Mouse (Mus musculus) adrenal gland (tissue): ENCODE data around the gene Fancg.

ENCODE experiments used
- intact Hi-C: fragments of 180-260 bp; cut with DNase I; formaldehyde crosslinking; loops from one replicate; pipeline ENCODE4 v1.15.1; 2025
- long read RNA-seq, 2 experiments: library from polyadenylated mRNA; unstranded; transcript quantifications; one replicate each; pipeline ENCODE4 v2.0.0; 2020; ENCODE audit warnings: borderline replicate concordance in 1 of 2; ENCODE audit not compliant: insufficient replicate concordance in 1 of 2

Gene Fancg
- long read RNA-seq, experiment 1, partial matches to known transcripts, result 1 of 2 reads
- long read RNA-seq, experiment 1, other reads (novel, unspliced or antisense), result 1 of 2 reads
- long read RNA-seq, experiment 2, partial matches to known transcripts, result 0 of 1 reads
- long read RNA-seq, experiment 2, other reads (novel, unspliced or antisense), result 0 of 1 reads

DNA sequence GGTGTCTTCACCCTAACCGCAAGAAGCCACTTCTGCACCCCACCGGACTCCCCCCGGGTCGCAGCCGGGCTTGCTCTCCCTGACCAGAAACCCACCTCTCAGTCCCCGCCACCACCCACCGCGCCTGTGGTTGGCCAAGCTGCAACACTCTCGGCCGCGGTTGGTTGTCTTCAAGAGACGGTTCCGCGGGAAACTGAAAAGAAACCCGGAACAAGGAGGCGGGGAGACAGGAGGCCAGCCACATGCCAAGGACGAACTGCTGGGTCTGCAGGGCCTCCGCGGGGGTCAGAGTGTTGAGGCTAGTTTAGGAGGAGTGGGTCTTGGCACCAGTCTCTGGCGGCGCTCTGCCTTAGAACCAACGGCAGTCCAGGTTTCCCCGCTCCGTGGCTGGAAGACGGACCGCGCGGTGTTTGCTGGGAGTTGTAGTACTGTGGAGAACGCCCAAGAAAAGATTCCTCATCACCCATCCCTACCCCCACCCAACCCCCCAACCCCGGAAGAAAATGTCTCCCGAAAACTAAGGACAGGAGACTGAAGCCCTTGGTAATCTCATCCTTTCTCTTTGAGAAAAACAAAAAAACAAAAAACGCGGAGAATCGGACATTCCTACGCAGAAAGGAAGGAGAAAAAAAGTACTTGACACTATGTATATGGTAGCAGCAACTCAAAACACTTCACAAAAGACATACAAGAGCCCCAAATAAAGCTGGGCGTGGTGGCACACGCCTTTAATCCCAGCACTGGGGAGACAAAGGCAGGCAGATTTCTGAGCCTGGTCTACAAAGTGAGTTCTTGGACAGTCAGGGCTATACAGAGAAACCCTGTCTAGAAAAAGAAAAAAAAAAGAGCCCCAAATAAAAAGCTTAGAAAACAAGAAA, at the start of gene Fancg:
TSS of gene Fancg (minus strand) at position 346 of the 878 bp plus-strand sequence.
- intact Hi-C loops, result no loop called here

DNA sequence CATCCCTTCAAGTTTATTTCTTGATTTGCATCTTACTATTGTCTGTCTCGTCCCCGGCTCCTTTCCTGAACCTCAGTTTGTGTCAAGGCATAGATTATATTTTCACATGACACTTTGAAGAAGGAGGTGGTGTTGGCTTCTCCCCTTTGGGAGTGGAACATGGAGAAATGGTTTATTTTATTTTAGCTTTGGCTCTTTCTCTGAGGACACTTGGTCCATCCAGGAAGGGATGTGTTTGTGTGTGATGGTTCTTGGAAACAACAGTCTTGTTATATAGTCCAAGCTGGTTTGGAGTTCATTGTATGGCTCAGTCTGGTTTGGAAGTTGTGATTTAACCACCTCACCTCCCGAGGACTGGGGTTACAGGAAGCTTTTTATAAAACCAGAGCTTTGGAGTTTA, 49.4 kb upstream of the Fancg start:
- intact Hi-C loops, result no loop called here

DNA sequence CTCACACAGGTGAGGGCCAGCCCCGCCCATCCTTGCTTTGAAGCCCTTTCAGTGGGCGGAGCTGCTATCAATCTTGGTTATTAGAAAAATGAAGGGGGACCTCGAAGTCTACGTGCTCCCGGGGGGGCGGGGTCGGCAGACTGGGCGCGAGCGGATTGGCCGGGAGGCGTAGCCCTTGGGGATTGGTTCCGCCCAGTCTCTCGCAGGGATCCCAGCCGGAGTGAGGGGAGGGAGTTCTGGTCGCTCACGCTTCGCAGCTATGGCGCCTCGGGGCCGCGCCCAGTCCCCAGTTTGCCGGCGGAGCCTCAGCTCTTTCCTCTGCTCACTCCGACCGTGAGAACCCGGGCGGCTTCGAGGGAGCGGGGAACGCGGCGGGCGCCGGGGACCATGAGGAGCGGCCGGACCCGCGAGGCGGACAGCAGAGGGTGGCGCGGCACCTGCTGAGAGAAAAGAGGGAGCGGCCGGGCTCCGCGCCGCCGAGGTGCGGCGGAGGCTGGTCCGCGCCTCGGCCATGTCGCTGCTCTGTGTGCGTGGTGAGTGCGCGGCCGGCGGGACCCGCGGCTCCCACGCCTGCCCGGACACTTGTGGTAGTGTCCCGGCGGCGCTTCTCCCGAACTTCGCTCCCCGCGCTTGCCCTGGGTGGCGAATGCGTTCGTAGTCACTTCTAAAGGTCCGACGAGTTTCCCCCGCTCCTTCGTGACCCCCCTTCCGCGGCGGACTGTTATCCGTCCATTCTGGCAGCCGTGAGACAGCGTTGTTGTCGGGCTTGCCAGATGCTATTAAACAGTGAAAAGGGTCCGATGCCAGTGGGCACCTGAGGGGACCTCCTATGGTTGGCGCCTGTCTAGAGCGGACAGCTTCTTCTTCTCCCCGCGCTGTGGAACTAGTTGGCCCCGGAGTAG, 48.7 kb upstream of the Fancg start, which contains the start of gene Unc13b:
TSS of gene Unc13b (plus strand) at position 201 of the 902 bp plus-strand sequence.
- intact Hi-C loops, result no loop called here

DNA sequence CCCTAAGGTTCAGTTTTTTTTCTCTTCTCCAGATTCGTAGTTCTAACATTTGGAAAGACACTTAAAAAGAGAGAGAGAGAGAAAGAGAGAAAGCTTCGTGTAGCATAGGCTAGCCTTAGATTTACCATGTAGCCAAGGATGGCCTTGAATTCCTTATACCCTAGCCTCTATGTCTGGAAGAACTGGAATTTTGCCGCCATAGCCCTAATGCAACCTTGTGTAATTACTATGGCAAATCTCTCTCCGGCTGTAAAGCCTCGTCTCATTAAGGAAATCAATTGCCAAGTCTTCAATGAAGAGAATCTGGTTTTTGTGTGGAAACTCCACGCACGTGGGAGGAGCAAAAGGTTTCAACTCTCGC, 48.1 kb upstream of the Fancg start:
- intact Hi-C loops, result no loop called here

DNA sequence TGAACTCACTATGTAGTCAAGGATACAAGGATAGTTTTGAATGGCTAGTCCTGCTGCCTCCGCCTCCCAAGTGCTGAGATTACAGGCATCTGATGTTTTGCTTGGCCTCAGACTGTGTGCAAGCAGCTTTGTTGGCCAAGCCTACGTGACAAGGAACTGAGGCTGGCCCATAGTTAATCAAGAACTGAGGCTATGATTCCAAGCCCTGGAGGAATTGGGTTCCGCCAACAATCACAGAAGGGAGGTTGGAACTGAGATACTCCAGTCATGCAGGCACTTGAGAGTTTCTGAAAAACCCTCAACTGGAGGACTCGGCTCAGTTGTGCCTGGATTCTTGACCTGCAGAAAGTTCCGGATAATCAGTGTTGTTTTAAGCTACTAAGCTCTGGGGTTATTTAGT, 47.3 kb upstream of the Fancg start:
- intact Hi-C loops, result no loop called here

DNA sequence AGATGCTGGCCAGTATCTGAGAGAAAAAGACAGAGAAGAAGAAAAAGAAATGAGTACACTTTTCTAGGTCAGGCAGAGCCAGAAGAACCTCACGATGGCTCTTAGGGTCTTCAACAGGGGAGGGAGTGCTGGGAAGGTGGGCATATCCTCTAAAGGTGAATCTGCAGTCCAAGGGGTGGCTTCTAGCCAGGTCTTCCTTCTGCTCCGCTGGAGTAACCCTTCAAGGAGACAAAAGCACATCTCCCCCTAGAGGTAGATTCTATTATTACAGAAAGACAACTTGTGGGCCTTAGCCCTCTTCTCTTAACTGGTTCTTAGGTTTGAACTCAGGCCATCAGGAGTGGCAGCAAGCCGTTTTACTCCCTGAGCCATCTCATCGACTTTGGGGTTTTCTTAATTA, 42.3 kb upstream of the Fancg start:
- intact Hi-C loops, result no loop called here

DNA sequence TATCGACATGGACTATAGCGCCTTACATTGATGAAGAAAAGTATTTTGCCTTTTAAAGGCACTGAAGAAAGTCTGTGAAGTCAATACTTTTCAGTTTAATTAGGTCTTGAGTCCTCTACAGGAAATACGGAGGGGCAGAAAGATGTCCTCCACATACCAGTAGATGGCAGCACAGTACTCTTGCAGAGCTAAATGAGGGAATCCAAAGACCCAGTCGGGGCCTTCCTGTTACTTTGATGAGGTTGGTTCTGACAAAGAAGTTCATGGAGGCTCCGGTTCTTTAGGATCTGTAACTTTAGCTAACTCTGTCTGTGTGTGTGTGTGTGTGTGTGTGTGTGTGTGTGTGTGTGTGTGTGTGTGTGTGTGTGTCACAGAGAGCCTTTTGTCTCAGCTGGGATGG, 36.9 kb upstream of the Fancg start:
- intact Hi-C loops, result loop anchor here (5.0 kb wide), 1 partner anchor 65 kb away; no protein-coding TSS in a partner anchor

DNA sequence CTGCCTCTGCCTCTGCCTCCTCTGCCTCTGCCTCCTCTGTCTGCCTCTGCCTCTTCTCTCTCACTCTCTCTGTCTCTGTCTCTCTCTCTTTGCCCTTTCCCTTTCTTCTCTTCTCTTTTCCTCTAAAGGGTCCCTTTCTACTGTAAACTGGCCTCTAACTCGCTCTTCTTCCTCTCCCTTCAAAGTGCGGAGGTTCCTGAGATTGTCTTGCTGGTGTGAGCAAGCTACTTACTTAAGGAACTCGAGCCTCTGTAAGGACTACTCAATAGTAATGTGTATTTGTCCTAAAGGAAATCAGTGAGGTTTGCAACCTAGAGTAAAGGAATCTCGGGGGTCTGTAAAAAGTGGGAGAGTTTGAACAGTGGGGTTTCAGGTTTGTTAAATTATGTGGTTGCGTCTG, 36.3 kb upstream of the Fancg start:
- intact Hi-C loops, result loop anchor here (5.0 kb wide), 1 partner anchor 66 kb away; no protein-coding TSS in a partner anchor

DNA sequence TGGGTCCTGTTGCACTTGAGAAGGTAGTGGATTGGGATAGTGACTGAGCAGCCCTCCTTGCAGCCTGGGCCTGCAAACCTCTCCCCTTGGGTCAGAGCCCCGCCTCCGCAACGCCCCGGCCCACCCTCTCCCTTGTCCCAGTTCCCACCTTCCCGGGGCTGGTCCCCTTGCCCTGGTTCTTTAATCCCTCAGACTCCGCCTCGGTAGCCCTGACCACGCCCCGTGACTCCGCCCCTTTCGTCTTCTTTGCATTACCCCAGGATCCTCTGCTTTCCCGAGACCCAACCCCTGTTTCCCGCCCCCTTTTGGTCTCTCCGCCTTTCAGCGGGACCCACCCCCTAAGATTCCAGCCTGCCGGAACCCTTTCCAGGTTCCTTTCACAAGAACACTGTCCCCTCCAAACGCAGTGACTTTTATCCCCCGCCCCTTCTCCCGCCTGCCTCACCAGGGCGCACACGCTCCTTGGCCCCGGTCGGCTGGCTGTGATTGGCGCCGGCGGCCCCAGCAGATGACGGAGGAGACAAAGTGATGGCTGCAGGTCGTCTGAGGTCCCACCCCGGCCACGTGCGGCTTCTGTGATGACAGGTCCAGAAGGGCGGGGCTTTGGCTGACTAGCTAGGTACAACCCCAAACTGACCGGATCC, 35.5 kb upstream of the Fancg start, which contains the start of gene Fam214b:
TSS of gene Fam214b (minus strand) at position 562 of the 644 bp plus-strand sequence.
- intact Hi-C loops, result loop anchor here (5.0 kb wide), 1 partner anchor 67 kb away; no protein-coding TSS in a partner anchor

DNA sequence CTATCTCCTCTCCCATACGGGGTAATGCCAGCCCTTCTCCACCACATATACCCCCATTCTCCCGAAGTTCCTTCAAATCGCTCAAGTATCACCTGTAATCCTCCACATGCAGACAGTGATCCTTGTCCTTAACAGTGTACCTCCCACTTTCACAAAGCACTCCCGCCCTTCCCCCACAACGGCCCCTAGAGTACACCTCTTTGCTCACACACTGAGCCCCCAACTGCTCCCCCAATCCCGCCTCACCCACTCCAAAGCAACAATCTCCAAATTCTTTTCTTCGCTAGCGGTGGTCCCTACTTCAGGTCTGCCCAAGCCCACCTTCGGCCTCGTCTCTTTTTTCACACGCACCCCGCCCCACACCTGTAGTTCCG, 35.0 kb upstream of the Fancg start:
- intact Hi-C loops, result loop anchor here (5.0 kb wide), 1 partner anchor 67 kb away; no protein-coding TSS in a partner anchor

DNA sequence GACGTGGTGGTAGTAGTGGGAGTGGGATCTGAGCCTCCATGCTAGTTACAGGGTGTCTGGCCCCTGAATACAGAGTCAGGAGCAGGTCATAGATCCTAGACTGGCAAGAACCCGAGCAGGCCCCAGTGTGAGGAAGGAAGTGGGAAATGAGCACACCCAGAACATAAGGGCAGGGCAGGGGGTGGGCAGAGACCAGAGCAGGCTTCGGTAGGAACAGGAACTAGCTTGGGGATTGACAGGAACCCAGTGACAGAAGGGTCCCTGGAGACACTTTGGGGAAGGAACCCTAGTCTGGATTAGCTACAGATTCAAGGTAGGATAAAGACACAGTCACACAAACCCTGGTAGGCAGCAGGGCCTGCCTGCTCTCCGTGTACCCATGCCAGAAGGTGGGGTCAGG, 34.4 kb upstream of the Fancg start:
- intact Hi-C loops, result loop anchor here (5.0 kb wide), 1 partner anchor 68 kb away; no protein-coding TSS in a partner anchor

DNA sequence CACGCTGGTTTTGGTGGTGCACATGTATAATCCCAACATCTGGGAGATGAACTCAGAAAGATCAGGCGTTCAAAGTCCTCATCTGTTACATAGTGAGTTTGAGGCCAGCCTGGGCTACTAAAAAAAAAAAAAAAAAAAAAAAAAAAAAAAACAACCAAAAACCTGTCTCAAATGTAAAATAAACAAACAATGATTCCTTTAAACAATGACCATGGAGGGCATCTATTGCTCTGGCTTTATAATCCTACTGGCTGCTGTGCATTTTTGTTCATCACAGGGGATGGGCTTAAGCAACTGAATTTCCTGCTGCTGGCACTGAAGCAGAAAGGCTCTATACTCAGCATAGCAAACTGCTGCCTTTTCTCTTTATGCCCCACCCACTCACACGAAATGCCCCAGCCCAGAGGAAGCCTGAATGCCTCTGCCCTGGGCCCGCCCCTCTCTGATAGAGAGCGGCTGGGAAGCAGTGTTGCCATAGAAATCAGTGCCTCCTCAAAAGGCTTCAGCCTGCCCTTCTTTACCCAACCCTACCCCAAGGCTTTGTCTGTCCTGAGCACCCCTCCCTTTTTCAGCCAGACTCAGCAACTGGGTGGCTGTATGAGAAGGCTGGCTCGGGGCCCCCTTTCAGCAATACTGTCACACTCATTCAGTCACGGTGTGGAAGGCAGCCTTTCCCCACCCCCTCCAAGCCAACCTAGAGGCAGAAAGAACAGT, 33.5 kb upstream of the Fancg start:
- intact Hi-C loops, result no loop called here

DNA sequence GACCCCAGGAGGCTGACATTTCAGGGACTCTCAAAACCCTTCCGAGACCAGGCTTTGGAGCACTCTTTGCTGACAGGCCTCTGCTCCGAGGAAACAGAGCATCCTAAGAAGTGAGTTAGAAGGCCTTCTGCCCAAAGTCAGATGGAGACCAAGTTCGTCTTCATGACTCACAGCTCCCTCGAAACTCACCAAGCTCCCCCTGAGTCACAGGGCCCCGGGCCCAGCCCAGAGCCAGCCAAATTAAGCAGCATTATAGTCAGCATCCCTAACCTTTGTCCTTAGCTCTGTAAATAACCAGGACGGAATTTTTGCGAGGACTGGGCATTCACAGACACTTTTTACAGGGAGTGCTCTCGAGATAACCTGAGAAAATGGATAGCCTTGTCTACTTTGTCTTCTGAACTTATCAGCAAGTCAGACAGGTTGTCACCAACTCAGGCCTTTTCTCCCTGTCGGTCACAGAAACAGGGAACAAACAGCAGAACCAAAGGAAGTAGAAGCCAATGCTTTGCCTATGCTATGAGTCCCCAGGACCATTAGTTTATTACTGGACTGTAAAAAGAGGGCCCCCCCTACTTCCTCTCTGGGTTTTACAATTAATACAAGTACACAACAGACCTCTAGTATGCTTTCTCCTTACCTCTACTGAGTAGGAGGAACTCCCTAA, 30.7 kb upstream of the Fancg start:
- intact Hi-C loops, result no loop called here

DNA sequence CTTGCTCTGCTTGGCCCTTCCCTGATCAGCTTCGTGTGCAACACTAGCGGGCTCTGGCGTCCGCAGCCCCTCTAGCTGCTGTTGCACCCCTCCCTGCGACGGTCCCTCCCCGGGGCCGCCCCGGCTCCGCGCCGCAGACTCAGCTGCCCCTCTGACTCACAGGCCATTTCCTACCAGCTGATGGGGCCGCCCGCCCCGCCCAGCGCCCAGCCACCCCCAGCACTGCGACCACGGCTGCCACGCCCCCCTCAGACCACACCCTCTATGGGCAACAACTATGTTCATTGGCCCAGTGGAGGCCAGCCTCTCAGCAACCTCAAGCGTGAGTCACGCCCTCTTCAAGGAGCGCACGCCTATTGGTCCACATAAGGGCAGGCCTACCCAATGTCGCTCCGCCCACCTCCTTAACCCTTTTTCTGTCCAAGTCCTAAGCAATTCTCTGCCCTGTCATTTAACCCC, 29.8 kb upstream of the Fancg start:
- intact Hi-C loops, result no loop called here

DNA sequence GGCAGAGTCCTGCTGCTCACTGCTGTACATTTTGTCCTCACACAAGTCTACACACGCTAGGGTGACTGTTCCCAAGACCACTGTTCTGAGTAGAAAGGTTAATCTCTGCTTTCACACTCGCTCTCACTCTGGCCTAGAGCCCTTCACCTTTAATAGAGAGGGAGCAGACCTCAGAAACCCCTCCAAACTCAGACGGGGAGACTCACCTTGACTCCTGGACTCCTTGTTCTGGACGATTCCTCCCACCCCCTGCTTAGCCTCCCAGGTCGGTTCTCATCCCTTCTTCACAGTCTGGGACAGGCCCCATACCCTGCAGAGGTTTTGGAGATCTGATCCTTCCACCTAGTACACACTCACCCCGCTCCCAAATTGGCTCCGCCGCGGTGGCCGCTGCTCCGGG, 29.3 kb upstream of the Fancg start:
- intact Hi-C loops, result no loop called here

DNA sequence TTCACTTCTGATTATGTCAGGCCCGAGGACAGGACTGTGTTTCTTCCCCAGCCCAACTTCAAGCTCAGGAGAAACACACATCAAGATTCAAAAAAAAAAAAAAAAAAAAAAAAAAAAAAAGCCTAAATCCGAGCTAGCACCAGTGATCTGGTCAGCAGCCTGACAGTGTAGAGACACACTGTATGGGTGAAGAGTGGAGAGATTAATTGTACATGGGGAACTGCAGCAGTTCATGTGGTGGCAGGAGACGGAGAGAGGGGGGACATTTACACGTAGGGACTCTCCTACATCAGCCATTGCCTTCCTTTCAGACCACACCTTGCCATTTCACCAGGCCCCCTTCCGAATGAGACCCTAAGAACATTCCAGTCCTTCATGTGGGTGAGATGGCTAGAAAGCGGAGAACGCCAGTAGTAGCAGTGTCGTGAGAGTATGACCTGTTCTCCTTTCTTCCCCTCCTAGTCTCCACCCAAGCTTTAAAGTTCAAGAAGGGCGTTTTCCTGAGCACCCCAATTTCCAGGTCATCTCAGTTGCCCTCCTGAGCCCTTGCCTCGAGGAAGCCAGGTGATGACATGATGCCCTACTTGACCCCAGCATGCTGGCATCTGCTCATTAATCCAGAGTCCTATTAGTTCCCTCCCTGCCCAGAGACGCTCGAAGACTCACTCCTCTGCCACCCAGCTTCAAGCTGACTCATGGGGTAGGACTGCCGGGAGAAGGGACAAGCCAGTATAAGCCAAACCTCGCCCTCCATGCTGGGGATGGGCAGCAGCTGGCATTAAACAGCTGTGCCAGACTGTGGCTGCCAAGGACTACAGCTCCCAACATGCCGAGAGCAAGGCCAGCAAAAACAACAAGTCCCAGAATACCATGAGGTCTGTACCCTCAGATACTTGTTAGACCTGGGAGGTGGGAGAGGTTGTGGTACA, 28.5 kb upstream of the Fancg start:
- intact Hi-C loops, result no loop called here

DNA sequence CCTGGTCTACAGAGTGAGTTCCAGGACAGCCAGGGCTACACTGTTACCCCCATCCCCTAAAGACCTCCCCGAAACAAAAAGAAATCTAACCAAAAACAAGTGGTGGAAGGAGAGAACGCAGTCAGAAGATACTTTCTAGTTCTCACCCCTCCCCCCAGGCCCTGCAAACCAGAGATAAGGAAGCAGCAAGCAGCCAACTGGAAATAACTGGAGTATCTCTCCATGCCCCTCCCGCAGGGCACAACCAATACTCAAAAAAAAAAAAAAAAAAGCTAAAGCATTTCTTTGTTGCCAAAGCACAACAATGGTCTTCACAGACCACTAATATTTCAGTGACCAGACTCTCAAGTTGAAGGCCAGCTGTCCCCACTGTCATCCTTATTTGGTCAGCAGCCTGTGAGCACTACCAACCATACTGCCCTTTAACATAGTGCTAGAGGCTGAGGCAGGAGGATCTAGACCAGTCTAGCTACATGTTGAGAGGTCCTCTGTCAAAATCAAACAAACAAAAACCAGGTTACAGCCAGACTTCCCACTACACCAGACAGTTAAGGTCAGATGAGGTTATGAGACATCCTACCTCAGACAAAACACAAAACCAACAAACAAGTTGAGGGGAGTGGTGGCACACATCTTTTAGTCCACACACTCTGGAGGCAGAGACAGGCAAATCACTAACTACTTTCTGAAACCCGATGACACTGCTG, 27.7 kb upstream of the Fancg start:
- intact Hi-C loops, result no loop called here

DNA sequence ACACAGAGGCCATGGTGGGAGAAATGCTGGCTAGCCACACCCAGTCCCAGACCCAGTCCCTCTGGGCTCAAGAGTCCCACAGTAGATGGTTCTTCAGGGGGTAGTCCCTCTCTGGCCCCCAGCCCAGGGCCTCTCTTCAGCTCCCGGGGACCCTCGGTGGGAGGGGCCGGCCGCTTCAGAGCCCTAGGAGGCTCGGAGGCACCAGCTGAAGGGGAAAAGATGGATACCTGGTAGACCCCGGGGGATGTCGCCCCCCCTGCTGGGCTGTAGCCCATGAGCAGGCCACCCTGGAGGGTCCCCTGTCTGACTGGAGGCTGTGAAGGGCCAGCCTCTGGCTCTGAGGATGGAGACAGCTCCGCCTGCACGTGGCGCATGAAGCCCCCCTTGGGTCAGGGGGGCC, 26.1 kb upstream of the Fancg start:
- intact Hi-C loops, result no loop called here
